Mouse (Mus musculus): Measurements from ENCODE around the gene Haspin.

Gene Haspin

DNA sequence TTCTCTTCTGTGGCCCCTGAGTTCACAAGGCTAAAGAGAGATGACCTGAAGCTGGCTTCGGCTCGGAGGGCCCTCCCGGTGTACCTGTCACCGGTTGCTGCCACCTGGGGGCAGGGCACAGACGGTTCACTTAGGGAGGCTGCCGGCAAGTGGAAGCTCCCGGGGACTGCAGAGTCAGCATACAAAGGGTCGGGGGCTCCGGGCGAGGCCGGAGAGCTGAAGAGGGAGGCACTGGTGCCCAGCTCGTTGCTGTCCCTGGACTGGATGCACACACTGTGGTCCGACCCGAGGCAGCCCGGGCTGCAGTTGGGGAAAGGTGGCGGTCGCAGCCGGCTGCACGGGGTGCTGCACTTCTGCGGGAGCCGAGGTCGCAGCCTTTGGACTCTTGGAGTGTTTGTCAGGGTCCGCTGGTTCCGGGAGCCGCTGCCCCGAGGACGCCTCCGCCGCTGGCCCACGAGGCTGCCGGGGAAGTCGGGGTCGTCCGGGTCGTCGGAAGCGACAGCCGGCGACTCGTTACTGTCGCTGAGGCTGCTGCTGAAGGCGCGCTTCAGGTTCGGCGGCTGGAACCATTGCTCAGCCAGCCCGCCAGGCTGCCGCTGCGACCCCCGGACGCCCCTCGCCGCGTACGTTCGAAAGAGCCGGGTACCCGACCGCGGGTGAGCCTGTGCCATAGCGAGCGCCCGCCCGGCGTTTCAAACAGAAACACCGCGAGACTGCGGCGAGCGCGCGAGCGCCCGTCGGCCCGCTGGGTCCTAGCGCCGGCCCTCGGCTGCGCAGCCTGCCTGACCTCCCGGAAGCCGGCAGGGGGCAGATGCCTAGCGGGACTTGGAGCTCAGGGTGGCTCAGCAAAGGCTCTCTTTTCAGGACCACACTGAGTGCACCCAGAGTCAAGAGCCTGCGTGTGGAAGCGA, at the start of gene Haspin:
TSS of gene Haspin (minus strand) at position 704 of the 911 bp plus-strand sequence.
- DNase-seq (ENCODE audit: low spot score): peak; percentile 91

- DNase-seq (ENCODE audit: low spot score): no peak
Observed at GRCm38 (mm10) chr11:73187231-73187630, 49.1 kb upstream of the Haspin start.

DNA sequence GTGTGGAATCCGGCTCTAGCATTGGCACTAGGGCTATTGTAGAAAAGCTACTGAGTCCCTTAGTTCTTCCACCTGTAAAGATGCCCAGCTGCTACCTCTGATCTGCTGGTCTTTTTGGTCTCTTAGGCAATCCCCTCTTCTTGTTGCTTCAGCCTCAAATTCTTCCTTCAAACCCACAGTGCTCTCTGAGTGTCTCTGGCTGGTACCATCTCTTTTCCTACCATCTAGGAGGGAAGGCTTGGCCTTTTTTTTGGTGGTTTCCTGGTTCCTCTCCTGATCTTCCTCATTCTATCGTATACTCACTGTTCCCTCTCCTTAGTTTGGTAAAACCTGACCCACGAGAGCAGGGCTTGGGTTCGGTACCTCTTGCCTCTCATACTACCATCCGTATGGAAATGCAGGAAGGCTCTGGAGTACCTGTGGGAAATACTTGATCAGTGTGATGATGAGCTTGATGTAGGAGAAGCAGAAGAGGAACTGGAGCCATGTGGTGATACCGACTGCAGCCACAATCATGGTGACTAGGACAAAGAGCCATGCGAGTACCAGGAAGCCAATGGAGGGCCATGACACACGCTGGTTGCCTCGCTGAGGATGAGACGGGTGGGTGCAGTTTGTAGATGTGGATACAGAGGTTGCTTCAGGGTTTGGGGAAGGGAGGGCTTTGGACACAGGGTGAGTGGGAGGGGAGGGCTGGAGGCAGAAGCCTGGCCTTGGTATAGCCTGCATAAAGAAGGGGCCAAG, 48.0 kb upstream of the Haspin start:
- no peak for DNase-seq (ENCODE audit: low spot score)

GRCm38 (mm10) chr11:73177895-73178294, 39.8 kb upstream of the Haspin start:
- DNase-seq (ENCODE audit: low spot score): peak; percentile 47

DNA sequence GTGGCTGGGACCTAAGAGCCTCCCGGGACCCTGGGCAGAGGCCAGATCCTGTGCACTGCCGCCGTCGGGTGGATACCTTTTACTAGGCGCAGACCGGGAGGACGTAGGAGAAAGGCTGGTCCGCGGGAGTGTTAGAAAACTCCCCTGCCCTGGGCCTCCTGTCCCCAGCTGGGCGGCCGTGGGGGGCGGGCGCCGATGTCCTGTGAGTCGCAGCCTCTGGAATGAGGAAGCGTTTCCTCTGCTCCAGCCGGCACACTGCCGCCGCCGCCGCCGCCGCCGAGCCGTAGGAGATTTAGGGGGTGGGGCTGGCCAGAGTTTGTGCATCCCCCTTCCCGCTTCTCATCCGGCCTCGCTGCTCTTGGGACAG, 39.4 kb upstream of the Haspin start:
- DNase-seq (ENCODE audit: low spot score): peak; percentile 84

- peak; percentile 97 for DNase-seq (ENCODE audit: low spot score)
Observed at GRCm38 (mm10) chr11:73176608-73177508, 38.8 kb upstream of the Haspin start, which contains the start of the genes Emc6 and Tax1bp3. TSS of gene Emc6 (minus strand) at chr11:73177037. TSS of gene Tax1bp3 (plus strand) at chr11:73177083.

- DNase-seq (ENCODE audit: low spot score): no peak
Observed at GRCm38 (mm10) chr11:73176186-73176585, 38.1 kb upstream of the Haspin start.

GRCm38 (mm10) chr11:73175612-73176011, 37.5 kb upstream of the Haspin start:
- DNase-seq (ENCODE audit: low spot score): peak; percentile 33

- no peak for DNase-seq (ENCODE audit: low spot score)
Observed at GRCm38 (mm10) chr11:73172186-73172585, 34.1 kb upstream of the Haspin start.

GRCm38 (mm10) chr11:73169231-73169630, 31.1 kb upstream of the Haspin start:
- peak; percentile 83 for DNase-seq (ENCODE audit: low spot score)

GRCm38 (mm10) chr11:73168576-73168975, 30.5 kb upstream of the Haspin start:
- no peak for DNase-seq (ENCODE audit: low spot score)

- no peak for DNase-seq (ENCODE audit: low spot score)
Observed at GRCm38 (mm10) chr11:73168071-73168470, 30.0 kb upstream of the Haspin start.

GRCm38 (mm10) chr11:73162284-73162683, 24.2 kb upstream of the Haspin start:
- no peak for DNase-seq (ENCODE audit: low spot score)

DNA sequence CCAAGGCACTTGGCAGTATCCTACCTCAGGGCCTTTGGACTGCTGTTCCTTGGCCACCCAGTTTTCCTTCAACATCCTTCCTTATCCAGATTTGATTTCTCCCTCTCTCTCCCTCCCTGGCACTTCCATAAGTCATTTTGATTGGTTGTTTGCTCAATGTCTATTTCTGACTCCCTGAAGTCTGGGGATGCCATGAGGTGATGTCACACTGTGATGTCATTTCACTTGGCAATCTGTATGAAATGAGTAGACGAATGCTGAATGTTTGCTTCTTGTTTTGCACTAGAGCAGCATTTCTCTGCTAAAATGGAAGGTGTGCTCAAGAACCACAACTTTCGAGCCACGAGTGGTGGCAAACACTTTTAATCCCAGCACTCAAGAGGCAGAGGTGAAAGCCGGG, 23.5 kb upstream of the Haspin start:
- DNase-seq (ENCODE audit: low spot score): no peak

- peak; percentile 27 for DNase-seq (ENCODE audit: low spot score)
Observed at GRCm38 (mm10) chr11:73160811-73161200, 22.7 kb upstream of the Haspin start.

- peak; percentile 78 for DNase-seq (ENCODE audit: low spot score)
Observed at GRCm38 (mm10) chr11:73159957-73160810, 22.1 kb upstream of the Haspin start, which contains the start of gene P2rx5. TSS of gene P2rx5 (plus strand) at chr11:73160421.

DNA sequence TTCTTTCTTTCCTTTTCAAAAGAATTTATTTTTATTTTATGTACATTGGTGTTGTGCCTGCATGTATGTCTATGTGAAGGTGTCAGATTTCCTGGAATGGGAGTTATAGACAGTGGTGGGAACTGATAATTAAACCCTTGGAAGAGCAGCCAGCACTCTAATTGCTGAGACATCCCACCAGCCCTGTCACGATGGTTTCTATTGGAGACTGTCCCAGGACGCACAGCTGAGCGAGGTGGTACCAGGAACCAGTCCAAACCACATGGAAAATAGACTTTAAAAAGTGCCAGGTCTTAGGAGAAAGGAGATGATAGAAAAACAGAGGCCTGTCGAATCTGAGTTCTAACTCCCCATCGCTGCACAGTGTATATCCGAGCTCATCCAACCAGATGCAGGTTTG, 17.0 kb upstream of the Haspin start:
- DNase-seq (ENCODE audit: low spot score): no peak

DNA sequence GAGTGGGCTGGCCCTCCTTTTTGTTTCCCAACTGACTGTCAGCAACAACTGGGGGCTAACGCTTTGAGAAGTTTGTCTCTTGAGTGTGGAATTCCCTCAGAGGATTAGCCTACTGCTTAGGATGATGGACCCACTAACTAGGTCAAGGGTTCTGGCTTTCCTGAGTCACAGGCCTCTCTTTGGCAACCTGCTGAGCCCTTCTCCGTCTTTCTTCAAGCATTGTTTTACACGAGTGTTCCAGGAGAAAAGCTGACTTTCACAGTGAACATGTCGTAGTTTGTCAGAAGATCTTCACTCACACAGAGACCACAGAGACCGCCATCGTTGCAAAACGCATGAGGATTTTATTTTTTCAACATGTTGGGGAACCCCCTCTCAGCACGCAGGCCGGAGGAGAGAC, 10.1 kb upstream of the Haspin start:
- DNase-seq (ENCODE audit: low spot score): no peak

GRCm38 (mm10) chr11:73146975-73147365, 8.9 kb upstream of the Haspin start:
- DNase-seq (ENCODE audit: low spot score): no peak

DNA sequence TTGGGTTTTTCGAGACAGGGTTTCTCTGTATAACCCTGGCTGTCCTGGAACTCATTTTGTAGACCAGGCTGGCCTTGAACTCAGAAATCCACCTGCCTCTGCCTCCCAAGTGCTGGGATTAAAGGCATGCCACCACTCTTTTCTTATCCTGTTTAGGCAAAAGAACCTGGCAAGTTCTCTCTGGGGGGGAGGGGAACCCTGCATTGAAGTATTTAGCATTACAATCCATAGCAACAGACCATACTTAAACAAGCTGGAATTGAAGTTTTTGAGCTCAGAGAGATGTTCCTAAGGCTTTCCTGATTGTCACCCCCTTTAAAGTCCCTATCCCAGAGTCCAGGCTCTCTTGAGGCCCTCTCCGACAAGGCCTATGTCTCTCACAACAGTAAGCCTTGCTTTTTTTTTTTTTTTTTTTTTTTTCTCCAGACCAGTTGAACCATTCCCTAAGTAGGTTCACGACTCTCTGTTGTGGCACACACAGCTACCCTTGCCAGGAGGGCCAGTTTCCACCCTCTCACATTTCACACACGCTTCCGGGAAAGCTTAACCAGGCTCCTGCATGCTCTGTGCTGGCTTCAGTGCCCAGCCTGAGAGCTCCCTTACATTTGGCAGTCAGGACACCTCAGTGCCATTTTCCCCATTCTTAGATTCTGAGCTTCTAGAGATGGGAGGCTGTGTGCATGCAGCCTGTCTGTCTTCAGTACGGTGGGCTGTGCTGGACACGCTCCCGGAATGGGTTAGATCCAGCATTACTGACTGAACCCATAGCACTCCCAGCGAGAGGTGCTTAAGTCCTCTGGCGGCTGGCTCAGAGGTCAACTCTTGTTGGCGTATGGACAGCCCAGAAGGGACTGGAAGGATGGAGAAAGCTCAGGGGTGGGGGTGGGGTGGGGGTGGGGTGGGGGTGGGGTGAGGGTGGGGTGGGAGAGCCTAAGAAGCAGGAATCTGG, 8.2 kb upstream of the Haspin start:
- DNase-seq (ENCODE audit: low spot score): no peak

Data from embryo, embryonic 10 days (tissue).